Mouse (Mus musculus): Measurements from ENCODE around the gene Slit1.

Gene Slit1

GRCm38 (mm10) chr19:41723337-41723736 lies 20.1 kb downstream of the Slit1 start:
- DNase-seq, result no peak

- no peak for DNase-seq
Measured at GRCm38 (mm10) chr19:41719436-41719835, 24.0 kb downstream of the Slit1 start.

GRCm38 (mm10) chr19:41716233-41717218 lies 26.9 kb downstream of the Slit1 start:
- no peak for DNase-seq

DNA sequence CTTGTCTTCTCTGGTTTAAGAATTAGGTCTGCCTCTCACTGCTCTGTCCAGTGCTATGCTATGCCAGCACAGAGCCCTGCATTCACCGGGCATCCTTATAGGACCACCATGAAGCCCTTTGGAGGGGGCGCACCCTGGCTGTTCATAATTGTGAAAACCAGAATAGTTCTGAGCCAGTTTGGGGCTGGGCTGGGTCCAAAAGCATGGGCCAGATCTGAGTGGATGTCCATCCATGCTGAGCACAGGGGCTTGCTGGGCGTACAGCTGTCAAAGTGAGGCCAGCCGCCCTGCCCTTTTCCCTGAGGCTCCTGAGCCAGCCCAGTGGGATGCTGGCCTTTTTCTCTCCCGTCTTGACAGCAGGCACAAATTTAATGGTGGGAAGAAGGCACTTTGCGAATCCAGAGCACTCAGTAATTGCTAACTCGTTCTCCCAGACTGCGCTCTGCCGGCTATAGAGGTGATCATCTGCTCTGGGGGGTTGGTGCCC lies 29.0 kb downstream of the Slit1 start:
- no peak for DNase-seq

GRCm38 (mm10) chr19:41712829-41713228 lies 30.6 kb downstream of the Slit1 start:
- DNase-seq, result no peak

GRCm38 (mm10) chr19:41711665-41712064 lies 31.8 kb downstream of the Slit1 start:
- no peak for DNase-seq

DNA sequence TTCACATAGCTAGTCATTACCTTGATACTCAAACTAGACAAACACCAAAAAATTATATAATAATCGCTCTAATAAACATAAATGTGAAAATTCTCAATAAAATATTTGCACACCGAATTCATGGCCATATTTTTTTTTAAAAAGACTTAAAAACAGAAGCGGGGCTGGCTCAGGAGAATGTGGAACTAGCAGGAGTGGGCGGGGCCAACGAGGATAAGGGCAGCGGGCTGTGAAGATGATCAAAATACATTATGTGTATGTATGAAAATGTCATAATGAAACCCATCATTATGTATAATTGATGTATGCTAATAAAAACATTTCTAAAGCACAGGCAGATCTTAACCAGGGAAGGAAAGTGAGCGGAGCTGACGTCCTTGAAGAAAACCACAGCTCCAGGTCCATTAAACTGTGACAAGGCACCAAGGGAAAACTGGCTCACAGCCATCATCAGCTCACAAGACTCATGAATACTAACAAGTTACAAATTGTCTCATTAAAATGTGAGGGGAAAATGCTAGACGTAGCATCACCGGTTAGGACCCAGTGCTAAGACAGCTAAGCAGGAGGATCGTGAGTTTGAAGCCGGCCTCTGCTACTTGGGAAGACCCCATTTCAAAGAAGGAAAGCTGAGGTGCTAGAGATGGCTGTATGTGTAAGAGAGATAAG lies 33.8 kb downstream of the Slit1 start:
- DNase-seq, result peak; percentile 10

GRCm38 (mm10) chr19:41707850-41708249 lies 35.6 kb downstream of the Slit1 start:
- no peak for DNase-seq

GRCm38 (mm10) chr19:41706094-41706828 lies 37.2 kb downstream of the Slit1 start:
- no peak for DNase-seq

- no peak for DNase-seq
Measured at GRCm38 (mm10) chr19:41705416-41705815, 38.0 kb downstream of the Slit1 start.

DNA sequence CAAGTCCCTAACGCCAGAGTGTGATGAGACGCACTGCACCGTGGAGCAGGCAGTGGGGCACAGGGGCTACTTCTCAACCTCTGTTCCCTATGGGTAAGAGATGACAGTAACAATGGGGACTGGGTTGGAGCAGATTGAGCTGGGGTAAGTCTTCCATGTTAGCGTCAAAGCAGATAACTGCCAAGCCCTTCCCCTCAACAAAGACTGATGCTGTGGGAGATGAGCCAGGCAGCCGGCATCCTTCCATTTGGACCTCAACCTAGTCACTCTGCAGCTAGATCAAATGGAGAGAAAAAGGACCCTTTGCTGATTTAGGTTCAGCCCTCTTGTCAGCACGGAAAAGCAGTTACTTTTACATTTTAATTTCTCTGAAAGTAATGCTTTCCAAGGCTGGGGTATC lies 40.8 kb downstream of the Slit1 start:
- DNase-seq, result no peak

GRCm38 (mm10) chr19:41698857-41699424 lies 44.5 kb downstream of the Slit1 start:
- no peak for DNase-seq

- no peak for DNase-seq
Measured at GRCm38 (mm10) chr19:41697807-41698515, 45.5 kb downstream of the Slit1 start.

GRCm38 (mm10) chr19:41697111-41697806 lies 46.2 kb downstream of the Slit1 start:
- DNase-seq, result no peak

- no peak for DNase-seq
Measured at GRCm38 (mm10) chr19:41696443-41696842, 47.0 kb downstream of the Slit1 start.

GRCm38 (mm10) chr19:41695046-41695445 lies 48.4 kb downstream of the Slit1 start:
- no peak for DNase-seq

GRCm38 (mm10) chr19:41694610-41695009 lies 48.9 kb downstream of the Slit1 start:
- no peak for DNase-seq

- DNase-seq, result no peak
Measured at GRCm38 (mm10) chr19:41693727-41694126, 49.7 kb downstream of the Slit1 start.

GRCm38 (mm10) chr19:41690064-41690463 lies 53.4 kb downstream of the Slit1 start:
- DNase-seq, result no peak

DNA sequence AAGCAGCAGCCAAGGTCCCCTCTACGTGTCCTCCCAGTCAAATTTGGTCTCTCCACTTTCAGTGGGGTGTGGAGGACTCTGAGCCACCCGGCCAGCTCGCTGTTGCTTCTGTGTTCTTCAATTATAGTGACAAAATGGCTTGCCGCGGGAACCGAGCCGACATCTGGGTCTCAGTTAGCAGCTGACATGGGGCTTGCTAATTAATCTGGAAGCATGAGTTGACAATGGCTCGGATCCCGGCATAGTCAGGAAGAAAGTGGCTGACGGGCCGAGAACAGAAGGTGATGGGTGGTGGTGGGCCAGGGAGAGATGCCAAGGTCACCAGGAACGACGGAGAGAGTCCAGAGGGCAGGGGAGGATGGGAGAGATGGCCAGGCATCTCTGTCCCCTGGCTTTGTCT lies 55.2 kb downstream of the Slit1 start:
- no peak for DNase-seq

GRCm38 (mm10) chr19:41687836-41688235 lies 55.6 kb downstream of the Slit1 start:
- DNase-seq, result no peak
